Mouse (Mus musculus) thymus, postnatal 14 days (tissue): Measurements from ENCODE around the gene Ninj1.

Experiments
- DNase-seq: peaks from one replicate; pipeline ENCODE4 v3.0.0; 2021

Gene Ninj1

GRCm38 (mm10) chr13:49198734-49199133 lies 11.4 kb downstream of the Ninj1 start:
- no peak for DNase-seq

- DNase-seq, result no peak
Measured at GRCm38 (mm10) chr13:49199891-49200290, 12.6 kb downstream of the Ninj1 start.

- no peak for DNase-seq
Measured at GRCm38 (mm10) chr13:49200688-49201087, 13.4 kb downstream of the Ninj1 start.

- DNase-seq, result no peak
Measured at GRCm38 (mm10) chr13:49202556-49202955, 15.3 kb downstream of the Ninj1 start.

DNA sequence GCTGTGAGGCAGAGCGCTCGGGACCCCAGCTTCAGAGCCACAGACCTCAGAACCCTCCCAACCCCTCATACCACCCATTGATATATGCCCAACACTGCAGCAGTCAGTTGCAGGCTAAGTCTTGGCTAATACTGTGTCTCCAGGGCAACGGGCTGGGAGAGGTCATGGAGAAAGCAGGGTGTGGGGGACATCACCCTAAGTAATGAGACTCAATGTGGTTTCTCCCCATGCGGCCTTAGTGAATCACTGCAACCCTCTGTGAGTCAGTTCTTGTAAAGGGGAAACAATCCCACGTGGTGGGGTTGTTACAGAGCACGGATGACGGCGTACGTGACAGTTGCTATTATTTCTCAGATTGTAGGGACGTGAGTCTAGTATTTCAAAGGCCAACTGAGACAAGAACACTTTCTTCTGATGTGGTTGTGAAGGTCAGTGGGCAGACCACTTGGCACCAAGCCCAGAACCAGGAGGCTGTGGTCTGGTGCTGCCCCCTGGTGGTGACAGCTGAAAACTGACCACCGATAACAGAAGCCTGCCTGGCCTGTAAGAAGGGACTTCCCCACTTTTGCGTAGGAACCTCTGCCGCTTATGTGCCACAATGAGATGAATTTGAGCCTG lies 18.2 kb downstream of the Ninj1 start:
- DNase-seq, result peak; percentile 67

GRCm38 (mm10) chr13:49206341-49206740 lies 19.1 kb downstream of the Ninj1 start:
- no peak for DNase-seq

GRCm38 (mm10) chr13:49209306-49209705 lies 22.0 kb downstream of the Ninj1 start:
- no peak for DNase-seq

DNA sequence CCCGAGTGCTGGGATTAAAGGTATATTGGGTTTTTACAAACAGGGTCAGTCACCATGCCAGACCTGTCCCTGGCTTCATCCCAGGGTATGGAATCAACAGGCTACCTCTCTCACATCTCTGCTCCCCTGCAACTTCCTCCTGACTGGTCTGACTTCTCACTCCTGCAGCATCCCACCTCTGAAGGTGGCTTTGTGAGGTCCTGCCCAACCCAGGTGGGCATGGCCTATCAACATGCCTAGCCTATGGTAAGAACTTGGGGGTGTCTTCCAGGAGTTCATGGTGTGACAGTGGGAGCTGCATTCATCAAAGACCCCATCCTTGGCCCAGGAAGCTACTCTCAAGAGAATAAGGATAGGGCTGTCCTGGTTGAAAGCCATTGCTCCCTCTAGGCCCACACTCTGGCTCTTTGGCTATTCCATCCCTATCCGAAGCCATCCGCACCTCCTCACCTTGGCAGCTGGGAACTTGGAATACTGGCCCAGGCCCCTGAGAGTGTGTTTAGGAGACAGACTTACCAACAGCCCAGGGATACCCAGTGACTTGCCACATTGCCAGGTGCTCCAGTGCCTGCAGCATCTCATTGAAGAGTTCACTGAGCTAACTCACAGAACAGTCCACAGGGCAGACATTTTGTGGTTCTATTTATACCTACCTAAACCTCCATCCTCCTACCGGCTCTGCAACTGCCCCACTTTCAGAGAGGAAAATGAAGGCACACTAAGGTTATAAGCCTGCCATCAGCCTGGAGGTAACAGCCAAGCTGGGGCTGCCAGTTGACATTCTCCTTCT lies 25.6 kb downstream of the Ninj1 start:
- no peak for DNase-seq

DNA sequence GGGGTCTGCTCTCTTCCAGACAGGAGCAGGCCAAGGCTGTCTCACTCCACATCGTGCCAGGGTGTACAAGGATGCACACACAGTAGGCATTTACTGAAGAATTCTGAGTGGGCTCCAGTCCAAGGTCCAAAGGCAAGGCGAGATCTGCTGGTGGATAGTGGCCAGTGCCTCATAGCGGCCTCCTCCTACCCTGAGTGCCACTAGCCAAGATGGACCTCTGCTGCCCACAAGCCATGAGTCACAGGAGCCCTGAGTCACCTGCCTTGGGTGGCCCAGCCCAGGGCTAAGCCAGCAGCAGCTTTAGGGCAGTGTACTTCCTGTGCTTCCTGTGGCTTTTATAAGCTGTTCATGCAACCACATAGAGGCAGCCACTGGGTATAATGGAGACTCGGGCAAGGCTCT lies 26.2 kb downstream of the Ninj1 start:
- DNase-seq, result no peak

- DNase-seq, result no peak
Measured at GRCm38 (mm10) chr13:49214454-49214853, 27.2 kb downstream of the Ninj1 start.

- no peak for DNase-seq
Measured at GRCm38 (mm10) chr13:49215128-49215503, 27.8 kb downstream of the Ninj1 start.

DNA sequence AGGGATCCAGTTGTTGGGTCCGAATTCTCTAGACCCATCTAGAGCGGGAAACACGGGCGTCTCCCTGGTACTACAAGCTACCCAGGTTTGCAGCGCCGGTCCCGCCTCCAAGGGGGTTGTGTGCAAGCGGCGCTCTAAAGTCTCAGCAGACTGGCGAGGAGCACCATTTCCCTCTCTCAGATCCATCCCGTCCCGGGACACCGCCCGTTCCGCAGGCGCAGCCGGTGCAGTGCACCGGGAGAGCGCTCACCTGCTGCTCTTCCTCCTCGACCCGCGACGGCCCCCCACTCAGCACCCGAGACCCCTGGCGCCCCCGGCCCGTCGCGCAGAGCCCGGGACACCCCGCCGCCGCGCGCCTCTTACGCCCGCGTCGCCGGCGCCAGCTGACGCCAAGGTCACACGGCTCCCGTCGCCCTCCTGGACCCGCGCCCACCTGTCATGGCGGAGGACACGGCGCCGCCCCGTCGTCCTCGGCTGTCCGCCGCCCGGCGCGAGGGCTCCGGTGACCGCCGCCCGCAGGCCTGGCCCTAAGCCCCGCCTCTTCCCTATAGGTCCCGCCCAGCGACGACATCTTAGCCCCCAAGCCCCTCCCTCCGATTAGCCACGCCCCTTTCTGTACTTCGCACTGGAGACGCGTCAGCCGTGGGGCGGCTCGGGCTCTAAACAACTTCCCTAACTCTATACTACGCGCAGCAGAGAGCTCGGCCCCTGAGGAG lies 28.4 kb downstream of the Ninj1 start, which contains the start of gene Card19:
Gene Card19, minus strand, starts transcription at position 534 of the 716 bp plus-strand sequence.
- peak; percentile 98 for DNase-seq

- DNase-seq, result no peak
Measured at GRCm38 (mm10) chr13:49216220-49216552, 28.9 kb downstream of the Ninj1 start.

GRCm38 (mm10) chr13:49216808-49217561 lies 29.7 kb downstream of the Ninj1 start:
- no peak for DNase-seq

GRCm38 (mm10) chr13:49218651-49219050 lies 31.4 kb downstream of the Ninj1 start:
- no peak for DNase-seq

- DNase-seq, result no peak
Measured at GRCm38 (mm10) chr13:49219367-49219766, 32.1 kb downstream of the Ninj1 start.

- DNase-seq, result no peak
Measured at GRCm38 (mm10) chr13:49220912-49221311, 33.6 kb downstream of the Ninj1 start.

GRCm38 (mm10) chr13:49224314-49224713 lies 37.0 kb downstream of the Ninj1 start:
- DNase-seq, result no peak

- DNase-seq, result no peak
Measured at GRCm38 (mm10) chr13:49224729-49225128, 37.4 kb downstream of the Ninj1 start.

DNA sequence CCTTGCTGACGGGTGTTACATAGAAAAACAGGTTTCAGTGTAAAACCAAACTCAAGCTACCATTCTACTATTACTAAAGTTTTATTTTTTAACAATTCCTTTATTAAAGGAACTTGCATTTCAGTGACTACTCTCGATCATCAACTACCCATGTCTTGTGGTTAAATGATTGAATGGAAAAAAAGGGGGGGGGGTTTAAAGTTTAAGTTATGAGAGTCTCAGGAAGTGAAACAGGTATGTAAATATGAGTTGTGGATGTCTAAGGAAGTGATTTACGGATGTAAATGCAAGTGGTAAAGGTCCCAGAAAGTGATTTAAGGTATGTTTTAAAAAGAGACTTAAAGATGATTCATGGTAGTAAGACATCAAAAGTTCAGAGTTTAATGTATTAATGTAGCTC lies 37.9 kb downstream of the Ninj1 start:
- DNase-seq, result no peak

DNA sequence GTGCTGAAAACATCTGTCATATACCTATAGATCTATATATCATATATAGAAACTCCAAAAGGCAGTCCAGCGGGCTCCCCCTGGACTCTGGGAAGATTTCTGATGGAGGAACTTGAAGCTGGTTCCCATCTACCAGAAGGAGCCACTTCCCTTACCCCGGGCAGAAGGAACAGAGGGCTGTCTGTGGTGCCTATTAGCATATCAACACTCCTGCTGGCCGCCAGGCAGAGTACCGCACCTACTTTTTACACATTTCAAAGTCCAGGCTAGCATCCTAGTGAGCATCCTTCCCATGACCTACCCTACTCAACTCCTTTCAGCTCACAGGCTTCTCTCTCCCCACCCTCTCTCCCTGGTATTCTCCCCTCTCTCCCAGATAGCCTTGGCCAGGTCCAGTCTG lies 38.3 kb downstream of the Ninj1 start:
- DNase-seq, result no peak

GRCm38 (mm10) chr13:49233792-49234572 lies 46.7 kb downstream of the Ninj1 start:
- no peak for DNase-seq
